10 mouse cellular contexts compared by ENCODE assay signal in genomic region chr1:84359611-84360500, GRCm38 (mm10). TPM values are rescaled to one million over a fixed set of nuclear protein-coding genes. Genes with fewer than 3 reads are reported as not detected.
DNase-seq lines count a peak whose midpoint lies in the region; ATAC-seq and TF ChIP-seq lines count a peak whose summit lies in the region.
"Had no signal": no experiment of that assay in that cellular context is flagged by ENCODE, and none has a peak within 500 bp of the region (broad histone marks: within the 10 kb centered on the region; RNA-seq: fewer than 3 reads in every experiment).

No protein-coding gene starts in this region.

- TF ChIP-seq CTCF in midbrain, postnatal 0 days (IDR thresholded peaks at IDR 0.05), result no peak
- no peak for TF ChIP-seq CTCF in intestine, postnatal 0 days (IDR thresholded peaks at IDR 0.05; ENCODE audit: low read depth)

- no peak overlapping the region for H3K4me2 ChIP-seq in midbrain, postnatal 0 days (ENCODE audit: low read depth, low read length, poor library complexity, severe bottlenecking)
- no peak overlapping the region for H3K4me2 ChIP-seq in intestine, postnatal 0 days (replicated peaks; ENCODE audit: low read depth)

- H3K4me3 ChIP-seq in midbrain, postnatal 0 days (ENCODE audit: low read depth, low read length), result no peak overlapping the region
- no peak overlapping the region for H3K4me3 ChIP-seq in intestine, postnatal 0 days (ENCODE audit: low read depth, low read length)

- no peaks in the 10 kb centered on the region for H3K27me3 ChIP-seq in midbrain, postnatal 0 days (ENCODE audit: insufficient read depth, low read length)
- no peaks in the 10 kb centered on the region for H3K27me3 ChIP-seq in intestine, postnatal 0 days (replicated peaks; ENCODE audit: control insufficient read depth, insufficient read depth, low read length)

- H3K9me3 ChIP-seq in midbrain, postnatal 0 days (ENCODE audit: low read length), result no peaks in the 10 kb centered on the region
- H3K9me3 ChIP-seq in intestine, postnatal 0 days (ENCODE audit: control insufficient read depth), result no peaks in the 10 kb centered on the region

- H3K27ac ChIP-seq in midbrain, postnatal 0 days (ENCODE audit: low read depth, low read length), result no peak overlapping the region
- no peak overlapping the region for H3K27ac ChIP-seq in intestine, postnatal 0 days (ENCODE audit: low read depth, low read length)

- DNase-seq in ovary, postnatal 36 days (ENCODE audit: low spot score), result peak; percentile 16
- DNase-seq in ovary, postnatal 10 days (ENCODE audit: low spot score), result no peak
- DNase-seq in cerebellum, adult 18-20 months, result peak; percentile 66 to 70
- no peak for DNase-seq in midbrain, postnatal 0 days (ENCODE audit: low spot score)
- DNase-seq in B cell, adult 2 months, result no peak

- H3K36me3 ChIP-seq in midbrain, postnatal 0 days (ENCODE audit: insufficient read depth, low read length), result no peaks in the 10 kb centered on the region
- no peaks in the 10 kb centered on the region for H3K36me3 ChIP-seq in intestine, postnatal 0 days (ENCODE audit: control insufficient read depth, insufficient read depth)

- WGBS in midbrain, postnatal 0 days, result 87% methylated on average over 6 of the region's 6 CpGs
- 85% methylated on average over 6 of the region's 6 CpGs for WGBS in intestine, postnatal 0 days

- H3K4me1 ChIP-seq in midbrain, postnatal 0 days (ENCODE audit: insufficient read depth, low read length), result no peaks in the 10 kb centered on the region
- H3K4me1 ChIP-seq in intestine, postnatal 0 days (replicated peaks; ENCODE audit: control insufficient read depth, insufficient read depth, low read length), result peaks cover 11% of the 10 kb centered on the region; the same call in 1 of the 2 replicates

- H3K9ac ChIP-seq in midbrain, postnatal 0 days (replicated peaks; ENCODE audit: low read length, poor library complexity, severe bottlenecking), result no peak overlapping the region
- H3K9ac ChIP-seq in intestine, postnatal 0 days (ENCODE audit: low read depth, low read length), result no peak overlapping the region

- ATAC-seq in granulocyte monocyte progenitor cell, adult 5-6 weeks (replicated peaks; ENCODE audit: poor library complexity, severe bottlenecking), result peak; percentile 72
- peak; percentile 69 for ATAC-seq in megakaryocyte progenitor cell, adult 5-6 weeks (replicated peaks; ENCODE audit: poor library complexity)
- ATAC-seq in midbrain, postnatal 0 days (ENCODE audit: low FRiP score), result no peak
- no peak for ATAC-seq in intestine, postnatal 0 days
- ATAC-seq: forebrain, embryonic 14.5 days; inflammation-experienced regulatory T-cells, adult 6 months had no signal

RNA-seq across cellular contexts. Expression of gene Pid1, which starts 4.1 kb away (rescaled TPM):
- total RNA-seq in granulocyte monocyte progenitor cell, adult 5-6 weeks (2014; fragmentation: Nextera tagmentation), result 4.1 and 5.3 TPM in 2 replicates
- 0.21 and 2.7 TPM in 2 replicates for total RNA-seq in granulocyte monocyte progenitor cell, adult 5-6 weeks (2017)
- 1.1 and 1.5 TPM in 2 replicates for total RNA-seq in megakaryocyte progenitor cell, adult 5-6 weeks (2015)
- total RNA-seq in megakaryocyte progenitor cell, adult 5-6 weeks (2017), result 0.96 and 1.1 TPM in 2 replicates
- 55.0 and 60.2 TPM in 2 replicates for total RNA-seq in midbrain, postnatal 0 days (2014; rRNA removed)
- 63.1 and 64.0 TPM in 2 replicates for polyA plus RNA-seq in midbrain, postnatal 0 days (2015; fragmentation: Nextera tagmentation; extraction: Ambion mirVana)
- polyA plus RNA-seq in intestine, postnatal 0 days (2015; fragmentation: Nextera tagmentation; extraction: Ambion mirVana), result 35.1 and 37.4 TPM in 2 replicates

Comparison
In these comparisons a context has a peak if more than half of its experiments do, and no peak if none do; other contexts are left out.
1. DNase-seq: peak in ovary, postnatal 36 days (single experiment) and cerebellum, adult 18-20 months (2 of 2); none in ovary, postnatal 10 days (single experiment), midbrain, postnatal 0 days (single experiment) and B cell, adult 2 months (0 of 2).
2. ATAC-seq: peak in granulocyte monocyte progenitor cell, adult 5-6 weeks (single experiment) and megakaryocyte progenitor cell, adult 5-6 weeks (single experiment); none in midbrain, postnatal 0 days (single experiment) and intestine, postnatal 0 days (single experiment).